Mouse (Mus musculus) G1E (cell line): Measurements from ENCODE around the gene Gm572.

Experiments
- CTCF ChIP-seq: IDR thresholded peaks from 2 replicates; pipeline ENCODE4 v1.5.1; 2012; ENCODE audit warnings: low read depth, low read length, inconsistent platforms, mixed read lengths
- GATA1 ChIP-seq: IDR thresholded peaks from 2 replicates; pipeline ENCODE4 v1.6.1; 2012; ENCODE audit warnings: borderline replicate concordance, low read length, inconsistent platforms, mixed read lengths
- GATA2 ChIP-seq: IDR thresholded peaks from 2 replicates; pipeline ENCODE4 v1.6.1; 2012; ENCODE audit warnings: low read depth, low read length, inconsistent platforms, borderline replicate concordance
- POLR2AphosphoS5 ChIP-seq: IDR thresholded peaks from 2 replicates; pipeline ENCODE4 v1.6.1; 2012; ENCODE audit warnings: low read depth, low read length, inconsistent platforms; ENCODE audit not compliant: insufficient replicate concordance
- TAL1 ChIP-seq: conservative IDR thresholded peaks from 2 replicates; pipeline ENCODE4 v1.6.1; 2012; ENCODE audit warnings: low read depth, low read length, inconsistent platforms, mixed read lengths

DNA sequence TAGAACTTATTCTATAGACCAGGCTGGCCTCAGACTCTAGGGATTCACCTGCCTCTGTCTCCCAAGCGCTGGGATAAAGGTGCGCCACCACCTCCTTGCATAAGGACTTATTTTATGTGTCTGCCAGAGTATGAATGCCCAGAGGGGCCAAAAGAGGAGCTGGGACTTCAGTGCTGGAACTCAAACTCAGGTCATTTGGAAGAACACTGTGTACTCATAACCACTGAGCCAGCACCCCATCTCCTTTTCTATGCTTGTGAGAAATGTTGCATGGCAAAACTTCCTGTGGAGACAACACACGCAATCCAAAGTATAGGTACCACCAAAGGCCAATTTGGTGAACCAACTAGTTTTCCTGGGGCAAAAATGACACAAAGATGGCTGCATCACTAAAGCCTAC lies 46.4 kb upstream of the Gm572 start:
- TF ChIP-seq TAL1 (no peak), CTCF (no peak), GATA1 (no peak), POLR2AphosphoS5 (no peak), GATA2 (no peak)
